Mouse (Mus musculus) ES-CJ7 (cell line): ENCODE measurements around the gene St13.

ENCODE experiments used
- DNase-seq: peaks from one replicate; pipeline ENCODE4 v3.0.0; 2011; ENCODE audit warnings: low read depth, low spot score

The St13 gene

GRCm38 (mm10) chr15:81399638-81400315 is at the start of gene St13, which contains the start of gene Xpnpep3:
Gene St13 (minus strand): TSS chr15:81400077.
Gene Xpnpep3 (plus strand): TSS chr15:81400138.
- DNase-seq, result peak; percentile 97

DNA sequence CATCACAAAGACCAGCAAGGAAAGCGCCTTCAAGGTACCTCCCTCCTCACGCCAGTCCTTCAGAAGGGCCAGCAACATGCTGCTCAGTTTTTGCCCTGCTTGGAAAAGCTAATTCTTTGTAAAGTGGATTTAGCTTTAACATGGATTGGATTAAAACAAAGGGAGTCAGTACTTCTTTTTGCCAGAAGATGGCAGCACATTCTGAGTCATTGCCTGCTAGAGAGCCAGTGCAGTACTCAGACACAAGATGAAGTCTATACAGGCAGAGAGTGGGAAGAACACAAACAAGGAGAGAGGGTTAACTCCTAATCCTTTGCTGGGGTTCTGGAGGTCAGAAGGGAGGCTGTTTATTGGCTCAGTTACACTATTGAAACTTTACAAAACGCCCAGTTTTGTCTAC is 48.6 kb upstream of the St13 start:
- peak; percentile 62 for DNase-seq

DNA sequence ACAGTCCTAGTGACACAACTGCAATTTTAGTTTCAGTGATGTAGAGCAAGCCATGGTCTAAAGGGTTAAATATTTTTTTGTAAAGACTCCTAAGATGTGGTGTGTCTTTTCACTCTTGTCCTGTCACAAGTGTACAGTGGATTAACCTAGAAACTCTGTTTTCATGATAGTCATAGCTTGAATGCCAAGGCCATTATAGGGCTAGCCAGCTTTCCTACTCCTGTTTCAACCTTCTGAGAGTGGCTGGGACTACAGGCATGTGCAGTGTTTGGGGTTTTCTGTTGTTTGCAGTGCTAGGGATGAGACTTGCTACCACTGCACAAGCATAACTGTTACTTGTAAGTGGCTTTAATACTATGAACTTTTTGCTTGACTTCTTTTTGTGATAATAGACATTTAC is 39.4 kb upstream of the St13 start:
- DNase-seq, result no peak

- no peak for DNase-seq
These were observed 38.5 kb upstream of the St13 start for GRCm38 (mm10) chr15:81438345-81438744.

DNA sequence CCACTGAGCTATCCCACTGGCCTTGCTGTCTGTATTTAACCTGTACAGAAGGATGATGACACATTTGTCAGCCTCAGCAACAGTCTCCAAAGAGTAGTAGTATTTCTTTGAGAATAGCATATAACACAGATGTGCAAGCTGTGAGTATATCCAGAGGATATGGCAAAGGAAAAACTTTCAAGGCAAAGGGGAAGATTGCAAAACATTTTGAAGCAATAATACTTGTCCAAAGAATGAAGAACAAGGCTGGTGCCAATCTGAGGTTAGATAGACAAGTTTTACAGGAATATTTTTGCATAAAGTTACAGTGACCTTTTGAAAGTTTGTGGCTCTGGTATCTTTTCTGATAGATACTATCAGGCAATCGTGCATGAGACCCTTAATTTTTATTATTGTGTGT is 31.3 kb upstream of the St13 start:
- DNase-seq, result no peak

- DNase-seq, result no peak
These were observed 28.1 kb upstream of the St13 start for GRCm38 (mm10) chr15:81427947-81428346.

GRCm38 (mm10) chr15:81425311-81425710 is 25.4 kb upstream of the St13 start:
- DNase-seq, result peak; percentile 28

DNA sequence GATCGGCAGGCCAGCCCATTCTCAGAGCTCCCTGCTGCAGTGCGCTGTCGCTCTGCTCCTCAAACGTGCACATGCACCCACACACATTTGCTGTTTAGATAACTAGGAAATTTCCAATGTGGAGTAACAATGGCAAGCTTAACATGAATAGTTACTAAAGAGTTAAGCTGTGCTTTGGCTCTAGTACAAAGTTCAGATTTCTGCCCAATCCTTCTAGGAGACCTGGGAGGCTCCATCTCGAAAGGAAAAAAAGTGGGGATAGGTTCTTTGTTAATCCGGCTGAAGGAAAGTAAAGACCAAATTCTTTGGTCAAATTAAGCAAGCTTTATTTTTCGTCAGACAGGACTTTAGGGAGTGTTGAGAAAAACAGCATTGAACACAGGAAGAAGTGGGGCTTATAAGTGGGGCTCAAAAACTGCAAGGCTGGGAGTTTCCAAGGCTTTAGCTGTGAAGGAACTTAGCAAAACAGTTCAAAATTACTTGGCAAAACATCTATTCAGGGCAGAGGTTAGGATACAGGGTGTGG is 22.3 kb upstream of the St13 start:
- no peak for DNase-seq

GRCm38 (mm10) chr15:81421454-81421853 is 21.6 kb upstream of the St13 start:
- DNase-seq, result no peak

DNA sequence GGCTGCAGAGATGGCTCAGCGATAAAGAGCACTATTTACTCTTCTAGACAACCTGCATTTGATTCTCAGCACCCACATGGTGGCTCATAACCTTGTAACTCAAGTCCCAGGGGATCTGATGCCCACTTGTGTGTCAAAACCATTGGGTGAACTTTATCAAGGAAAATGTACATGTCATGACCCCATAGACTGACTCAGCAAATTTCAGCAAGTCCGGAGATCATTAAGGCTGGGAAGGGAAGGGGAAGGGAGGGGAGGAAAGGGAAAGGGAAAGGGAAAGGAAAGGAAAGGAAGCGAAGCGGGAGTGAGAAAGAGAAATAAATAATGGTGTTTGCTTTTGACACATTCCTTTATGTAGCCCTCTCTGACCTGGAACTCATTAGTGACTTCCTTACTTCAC is 18.2 kb upstream of the St13 start:
- no peak for DNase-seq

- DNase-seq, result peak; percentile 87
These were observed 17.0 kb upstream of the St13 start for GRCm38 (mm10) chr15:81416763-81417310.

GRCm38 (mm10) chr15:81408199-81408598 is 8.3 kb upstream of the St13 start, which contains the start of gene Dnajb7:
Gene Dnajb7 (minus strand): TSS chr15:81408299.
- DNase-seq, result no peak

GRCm38 (mm10) chr15:81405008-81405407 is 5.1 kb upstream of the St13 start:
- DNase-seq, result no peak

DNA sequence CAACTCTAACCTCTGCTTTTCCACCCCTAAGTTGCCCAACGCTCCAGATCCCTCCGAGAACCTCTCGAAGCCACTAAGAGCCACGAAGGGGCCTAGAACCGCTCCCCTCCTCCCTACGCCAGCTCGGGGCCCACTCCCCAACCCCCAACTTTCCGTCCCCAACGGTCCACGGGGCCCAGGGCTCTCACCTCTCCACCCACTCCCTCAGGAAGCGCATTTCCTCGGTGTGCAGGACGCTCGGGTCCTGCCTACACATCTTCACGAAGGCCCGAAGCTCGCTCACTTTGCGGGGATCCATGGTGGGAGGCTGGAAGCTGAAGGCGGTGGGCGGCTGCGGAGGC is 610 bp downstream of the St13 start:
- no peak for DNase-seq

DNA sequence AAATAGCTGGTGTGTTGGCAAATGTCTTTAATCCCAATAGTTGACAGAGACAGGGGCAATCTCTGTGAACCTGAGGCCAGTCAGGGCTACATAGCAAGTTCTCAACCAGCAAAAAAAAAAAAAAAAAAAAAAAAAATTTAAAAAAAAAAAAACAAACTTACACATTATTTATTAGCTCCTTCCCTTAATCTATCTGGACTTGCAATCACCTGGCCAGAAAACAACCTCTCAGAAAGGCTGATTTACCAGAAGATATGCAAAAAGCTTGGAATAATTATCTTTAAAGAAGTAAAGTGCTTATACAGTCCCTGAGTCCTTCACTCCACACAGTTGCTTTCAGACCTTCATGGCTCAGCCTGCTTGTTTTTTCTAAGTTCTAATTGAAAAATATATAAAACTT is 1.7 kb downstream of the St13 start:
- DNase-seq, result no peak

DNA sequence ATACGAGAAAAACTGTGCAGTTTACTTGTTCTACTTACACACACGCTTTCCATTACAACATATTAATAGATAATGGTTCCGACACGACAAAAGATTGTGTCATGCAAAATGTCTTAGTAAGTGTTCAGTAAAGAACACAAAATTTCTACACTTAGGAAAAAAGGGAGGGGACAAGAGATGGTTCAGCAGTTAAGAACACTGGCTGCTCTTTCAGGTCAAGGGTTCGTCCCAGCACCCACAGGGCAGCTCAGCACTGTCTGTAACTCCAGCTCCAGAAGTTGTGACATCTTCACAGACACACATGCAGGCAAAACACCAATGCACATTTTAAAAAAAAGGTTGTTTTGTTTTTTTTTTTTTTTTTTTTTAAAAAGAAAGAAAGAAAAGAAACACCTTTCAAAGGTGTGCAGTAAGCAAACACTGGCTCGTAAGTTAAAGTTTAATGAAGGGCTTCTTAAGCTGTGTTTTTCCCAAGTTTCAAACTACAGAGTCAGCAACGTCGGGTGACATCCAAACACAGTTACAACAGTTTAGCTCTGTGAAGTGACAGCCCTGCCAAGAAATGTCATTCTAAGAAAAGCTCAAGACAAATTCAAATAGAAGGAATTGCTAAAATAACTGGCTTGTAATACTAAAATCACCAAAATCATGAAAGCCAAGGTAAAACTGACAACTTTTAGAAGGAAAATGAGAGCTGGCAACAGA is 5.5 kb downstream of the St13 start:
- DNase-seq, result no peak

DNA sequence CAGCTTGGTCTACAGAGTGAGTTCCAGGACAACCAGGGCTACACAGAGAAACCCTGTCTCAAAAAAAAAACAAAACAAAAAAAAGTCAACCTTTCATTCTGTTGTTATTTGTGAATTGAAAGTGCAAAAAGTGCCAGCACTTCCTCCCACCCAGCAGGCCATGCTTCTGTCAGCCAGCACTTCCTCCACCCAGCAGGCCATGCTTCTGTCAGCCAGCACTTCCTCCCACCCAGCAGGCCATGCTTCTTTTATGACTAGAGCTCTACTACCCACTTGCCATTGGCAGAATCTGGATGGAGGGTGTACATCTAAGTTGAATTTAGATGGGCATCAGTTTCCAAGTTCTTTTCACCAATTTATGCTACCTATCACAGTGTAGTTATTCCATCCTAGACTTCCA is 6.9 kb downstream of the St13 start:
- no peak for DNase-seq

GRCm38 (mm10) chr15:81386327-81386726 is 13.6 kb downstream of the St13 start:
- DNase-seq, result peak; percentile 47

- no peak for DNase-seq
These were observed 21.0 kb downstream of the St13 start for GRCm38 (mm10) chr15:81378845-81379244.

GRCm38 (mm10) chr15:81374621-81375020 is 25.3 kb downstream of the St13 start:
- no peak for DNase-seq

DNA sequence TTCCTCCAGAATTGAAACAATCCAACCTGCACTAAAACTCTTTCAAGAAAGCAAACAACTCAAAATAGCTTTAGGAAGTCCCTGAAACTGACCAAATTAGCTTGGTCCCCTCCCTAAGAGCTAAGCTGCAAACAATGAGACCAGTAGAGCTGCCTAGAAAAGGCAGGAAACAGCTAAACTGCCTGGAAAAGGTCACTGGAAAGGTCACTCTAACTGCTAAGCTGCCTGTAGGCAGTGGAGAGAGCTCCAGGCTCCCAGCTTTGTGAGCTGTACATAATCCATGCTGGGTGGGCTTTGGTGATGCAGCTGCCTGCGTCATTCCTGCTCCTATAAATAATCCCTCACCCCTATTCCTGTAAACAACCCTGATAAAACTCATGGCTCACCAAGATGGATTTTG is 29.5 kb downstream of the St13 start:
- DNase-seq, result peak; percentile 77

DNA sequence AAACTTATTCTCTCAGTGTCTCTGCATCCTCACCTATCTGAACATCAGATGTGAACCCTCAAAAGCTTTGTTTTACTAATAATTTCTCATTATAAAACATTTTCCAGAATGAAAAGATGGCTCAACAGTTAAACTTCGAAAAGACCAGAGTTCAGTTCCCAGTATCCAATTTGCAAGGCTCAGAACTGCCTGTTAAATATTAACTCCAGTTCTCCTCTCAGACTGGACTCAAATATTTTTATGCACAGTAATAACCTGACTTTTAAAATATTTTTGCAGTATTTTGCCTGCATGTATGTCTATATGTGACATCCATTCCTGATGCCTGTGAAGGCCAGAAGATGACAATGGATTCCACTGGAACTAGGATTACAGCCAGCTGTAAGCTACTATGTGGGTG is 31.3 kb downstream of the St13 start:
- DNase-seq, result no peak

GRCm38 (mm10) chr15:81366241-81366640 is 33.6 kb downstream of the St13 start:
- DNase-seq, result no peak
